Mouse (Mus musculus) spleen, embryonic (tissue): ENCODE results near the gene Capn5.

ENCODE experiments used
- CTCF ChIA-PET: fragments of 350-600 bp; sonication (Branson Sonifier 250); formaldehyde crosslinking; loops from one replicate; lab custom pipeline; 2022; lab: Charles Lee

Gene Capn5

GRCm38 (mm10) chr7:98177071-98177485, 996 bp downstream of the Capn5 start:
- CTCF ChIA-PET = interaction anchor here (0.7 to 1.7 kb wide), 3 partner anchors 11 to 70 kb away, joined by 4 to 8 read pairs (median 5); no protein-coding TSS in a partner anchor

DNA sequence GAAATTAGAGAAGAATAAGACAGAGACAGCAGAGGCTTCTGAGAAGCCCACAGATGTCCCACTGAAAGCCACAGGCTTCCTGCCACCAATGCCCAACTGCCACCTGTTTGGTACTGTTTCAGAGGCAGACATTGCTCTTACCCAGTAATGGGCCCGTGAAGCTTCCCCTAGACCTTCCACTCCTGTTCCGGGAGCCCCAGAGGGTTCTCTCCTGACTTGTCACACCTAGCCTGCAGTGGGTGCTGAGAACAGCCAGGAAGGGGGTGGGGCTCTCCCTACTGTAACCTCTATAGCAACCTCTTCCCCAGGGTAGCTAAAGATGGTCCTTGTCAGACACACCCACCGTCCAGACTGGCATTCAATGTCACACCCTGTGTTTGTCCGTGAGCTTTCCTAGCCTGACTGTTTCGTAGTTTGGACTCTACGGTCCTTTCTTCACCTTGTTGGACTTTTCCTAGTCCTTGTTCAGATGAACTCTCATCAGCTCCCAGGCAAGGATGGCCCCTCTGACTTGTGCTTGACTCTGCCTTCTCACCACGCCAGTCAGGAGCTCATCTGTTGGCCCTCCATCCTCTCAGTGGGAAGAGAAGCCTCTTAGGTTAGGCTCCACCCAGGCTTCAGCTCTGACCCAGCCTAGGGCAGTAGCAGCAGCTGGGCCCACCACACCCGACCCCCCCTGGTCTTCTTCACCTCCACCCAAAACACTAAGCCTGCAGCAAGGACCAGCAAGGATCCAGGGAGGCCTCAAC, 1.6 kb downstream of the Capn5 start:
- CTCF ChIA-PET = interaction anchor here (0.7 kb wide), 1 partner anchor 21 kb away, joined by 8 read pairs; no protein-coding TSS in a partner anchor

- CTCF ChIA-PET = no interaction called here
Observed at GRCm38 (mm10) chr7:98174883-98175755, 3.0 kb downstream of the Capn5 start.

- CTCF ChIA-PET = no interaction called here
Observed at GRCm38 (mm10) chr7:98173408-98173807, 4.7 kb downstream of the Capn5 start.

DNA sequence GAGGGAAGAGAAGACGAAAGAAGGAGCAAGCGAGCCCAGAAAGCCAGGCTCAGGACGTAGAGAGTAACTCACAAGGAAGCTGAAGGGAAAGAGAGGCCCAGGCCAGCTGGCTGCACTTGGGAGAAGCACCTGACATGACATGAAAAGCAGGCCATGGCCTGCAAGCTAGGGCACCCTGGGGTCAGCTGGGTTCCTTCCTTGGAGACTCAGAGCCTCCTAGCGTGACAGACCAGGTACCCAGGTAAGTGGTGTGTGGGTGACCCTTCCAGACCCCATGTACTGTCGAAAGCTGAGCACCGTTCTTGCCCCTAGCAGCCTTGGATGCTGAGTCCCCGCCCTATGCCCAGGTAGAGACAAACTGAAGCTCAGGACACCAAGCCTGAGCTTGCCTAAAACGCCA, 5.4 kb downstream of the Capn5 start:
- CTCF ChIA-PET = no interaction called here

DNA sequence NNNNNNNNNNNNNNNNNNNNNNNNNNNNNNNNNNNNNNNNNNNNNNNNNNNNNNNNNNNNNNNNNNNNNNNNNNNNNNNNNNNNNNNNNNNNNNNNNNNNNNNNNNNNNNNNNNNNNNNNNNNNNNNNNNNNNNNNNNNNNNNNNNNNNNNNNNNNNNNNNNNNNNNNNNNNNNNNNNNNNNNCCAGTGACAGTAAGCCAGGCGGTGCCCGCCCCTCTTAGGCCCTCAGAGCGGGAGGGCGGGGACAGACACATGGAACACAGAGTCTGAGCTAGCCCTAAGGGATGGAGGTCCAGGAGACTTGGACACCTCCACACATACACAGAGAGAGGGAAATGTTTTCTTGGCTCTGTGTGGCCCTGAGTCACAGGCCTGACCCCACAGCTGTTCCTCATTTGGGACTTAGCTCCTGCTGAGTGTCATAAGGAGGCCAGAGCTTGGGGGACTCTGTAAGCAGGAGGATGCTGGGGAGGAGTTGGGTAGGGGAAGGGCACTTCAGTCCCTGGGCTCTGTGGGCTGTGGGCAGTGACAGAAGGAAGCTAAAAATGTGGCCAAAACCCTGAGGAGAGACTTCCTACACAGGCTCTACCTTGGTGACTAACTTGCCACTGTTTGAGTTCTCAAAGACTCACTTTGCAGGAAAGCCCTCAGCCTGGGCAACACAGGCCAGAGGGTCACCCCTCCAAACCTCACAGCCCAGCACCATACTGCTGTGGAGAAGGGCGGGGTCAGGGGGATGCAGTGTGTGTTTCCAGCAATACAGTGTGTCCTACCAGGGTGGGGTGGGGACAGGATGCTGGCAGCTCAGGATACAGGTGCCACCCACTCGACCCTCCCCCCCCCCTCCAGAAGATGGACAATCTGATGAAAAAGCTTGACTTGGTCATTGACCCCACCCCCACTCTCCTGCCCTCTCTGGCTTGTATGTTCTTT, 6.7 kb downstream of the Capn5 start:
- CTCF ChIA-PET = interaction anchor here (0.9 kb wide), 1 partner anchor 9 kb away, joined by 7 read pairs; no protein-coding TSS in a partner anchor

DNA sequence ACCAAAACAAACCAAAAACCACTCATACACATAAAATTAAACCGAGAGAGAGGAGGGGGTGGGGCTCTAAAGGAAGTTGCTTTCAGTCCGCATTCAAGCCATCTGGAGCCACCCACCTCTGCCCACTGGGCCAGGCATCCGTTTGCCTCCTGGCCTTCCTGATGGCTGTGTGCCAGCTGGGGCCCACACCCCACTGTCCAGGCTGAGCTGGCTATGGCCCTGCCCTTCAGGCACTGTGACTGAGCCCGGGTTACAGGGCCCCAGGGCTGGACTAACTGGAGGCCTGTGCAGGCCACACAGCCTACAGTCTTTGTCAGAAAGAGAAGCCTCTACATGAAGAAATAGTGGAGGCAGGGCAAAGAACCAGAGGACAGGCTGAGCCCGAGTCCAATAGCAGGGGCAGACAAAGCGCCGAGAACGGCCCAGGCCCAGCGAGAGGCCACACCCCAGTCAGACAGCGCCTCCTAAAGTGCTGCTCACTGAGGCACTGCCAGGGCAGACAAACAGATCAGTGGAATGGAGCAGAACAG, 13.0 kb downstream of the Capn5 start:
- CTCF ChIA-PET = interaction anchor here (0.7 kb wide), 1 partner anchor 33 kb away, joined by 4 read pairs; no protein-coding TSS in a partner anchor

DNA sequence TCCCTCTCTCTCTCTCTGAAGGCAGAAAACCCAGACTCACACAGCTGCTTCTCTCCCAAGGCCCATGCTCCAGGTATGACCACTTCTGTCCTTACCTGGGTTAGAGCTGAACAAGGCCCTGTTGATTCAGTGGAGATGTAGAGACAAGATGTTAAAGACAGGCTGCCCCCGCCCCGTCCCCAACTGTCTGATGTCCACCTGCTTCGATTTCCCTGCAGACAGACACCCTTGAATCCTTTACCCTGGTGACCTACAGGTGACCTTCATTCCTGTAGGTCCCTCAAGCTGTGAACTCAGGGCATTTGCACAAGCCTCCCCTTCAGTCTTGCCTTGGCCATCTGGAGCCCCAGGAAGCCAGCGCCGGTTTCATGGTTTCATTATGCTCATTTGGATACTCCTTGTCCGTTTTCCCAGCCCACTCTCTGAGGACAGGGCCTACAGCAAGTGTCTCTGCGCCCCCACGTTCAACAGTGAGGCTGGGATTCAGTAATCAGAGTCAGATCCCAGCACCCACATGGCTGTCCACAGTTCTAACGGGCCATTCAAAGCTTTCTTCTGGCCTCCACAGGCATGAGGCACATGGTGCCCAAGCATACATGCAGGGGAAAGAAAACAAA, 13.6 kb downstream of the Capn5 start:
- CTCF ChIA-PET = interaction anchor here (0.7 kb wide), 1 partner anchor 33 kb away, joined by 4 read pairs; no protein-coding TSS in a partner anchor

DNA sequence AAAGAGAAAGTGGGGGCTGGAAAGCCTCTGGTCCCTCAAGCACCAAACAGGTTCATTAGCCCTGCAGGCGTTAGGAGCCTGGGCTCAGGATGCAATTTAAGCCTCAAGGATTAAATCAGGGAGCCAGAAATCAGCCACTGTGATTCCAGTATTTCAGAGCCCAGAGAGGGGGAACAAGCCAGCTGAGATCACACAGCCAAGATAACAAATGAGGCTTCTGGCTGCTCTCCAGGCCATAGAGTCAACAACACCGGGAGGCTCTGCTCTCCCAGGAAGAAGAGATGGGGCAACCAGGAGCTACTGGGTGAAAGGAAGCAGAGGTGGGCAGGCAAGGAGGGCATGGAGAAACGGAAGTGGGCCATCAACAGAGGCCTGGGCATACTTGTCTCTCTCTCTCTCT, 14.4 kb downstream of the Capn5 start:
- CTCF ChIA-PET = no interaction called here

GRCm38 (mm10) chr7:98162239-98162638, 15.8 kb downstream of the Capn5 start:
- CTCF ChIA-PET = interaction anchor here (0.6 kb wide), 1 partner anchor 9 kb away, joined by 7 read pairs; no protein-coding TSS in a partner anchor

DNA sequence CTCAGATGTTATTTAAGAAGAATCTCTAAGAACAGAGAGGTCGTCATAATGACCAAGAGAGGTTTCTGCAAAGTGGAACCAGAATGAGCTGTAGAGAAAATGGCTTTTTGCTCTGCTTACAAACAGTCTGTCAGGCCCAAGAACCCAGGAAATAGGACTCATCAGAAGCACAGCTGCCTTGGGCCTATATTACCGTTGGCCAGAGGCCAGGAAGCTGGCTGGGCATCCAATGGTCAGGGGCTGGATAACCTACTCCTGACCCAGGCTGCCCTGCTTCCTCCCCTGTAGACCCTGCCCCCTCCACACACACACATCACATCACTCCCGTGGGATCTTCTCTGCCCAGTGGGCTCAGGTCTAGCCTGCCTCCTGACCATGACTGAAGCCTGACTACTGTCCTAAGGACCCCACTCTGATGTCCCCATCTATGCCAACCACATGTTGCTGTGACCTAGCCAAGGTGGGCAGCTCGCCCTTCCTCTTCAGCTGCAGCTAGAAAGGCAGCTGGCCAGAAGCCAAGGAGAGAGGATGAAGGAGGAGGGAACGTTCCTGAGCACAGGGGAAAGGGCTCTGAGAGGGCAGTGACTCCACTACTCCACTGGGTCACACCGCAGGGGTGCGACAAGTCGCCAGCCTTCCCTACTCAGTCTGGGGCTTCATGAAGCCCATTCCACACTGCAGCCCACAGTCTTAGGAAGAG, 17.9 kb downstream of the Capn5 start:
- CTCF ChIA-PET = no interaction called here

GRCm38 (mm10) chr7:98158481-98158880, 19.6 kb downstream of the Capn5 start:
- CTCF ChIA-PET = no interaction called here

- CTCF ChIA-PET = no interaction called here
Observed at GRCm38 (mm10) chr7:98157636-98158332, 20.3 kb downstream of the Capn5 start.

- CTCF ChIA-PET = interaction anchor here (0.6 to 2.1 kb wide), 4 partner anchors 21 to 1836 kb away, joined by 3 to 9 read pairs (median 6); no protein-coding TSS in a partner anchor
Observed at GRCm38 (mm10) chr7:98156280-98156665, 21.8 kb downstream of the Capn5 start.

GRCm38 (mm10) chr7:98155546-98156279, 22.4 kb downstream of the Capn5 start:
- CTCF ChIA-PET = interaction anchor here (0.6 to 2.1 kb wide), 6 partner anchors 10 to 1837 kb away, joined by 3 to 9 read pairs (median 4); partner anchors contain the start of gene Omp

- CTCF ChIA-PET = no interaction called here
Observed at GRCm38 (mm10) chr7:98153892-98154291, 24.2 kb downstream of the Capn5 start.

- CTCF ChIA-PET = no interaction called here
Observed at GRCm38 (mm10) chr7:98153345-98153744, 24.7 kb downstream of the Capn5 start.

DNA sequence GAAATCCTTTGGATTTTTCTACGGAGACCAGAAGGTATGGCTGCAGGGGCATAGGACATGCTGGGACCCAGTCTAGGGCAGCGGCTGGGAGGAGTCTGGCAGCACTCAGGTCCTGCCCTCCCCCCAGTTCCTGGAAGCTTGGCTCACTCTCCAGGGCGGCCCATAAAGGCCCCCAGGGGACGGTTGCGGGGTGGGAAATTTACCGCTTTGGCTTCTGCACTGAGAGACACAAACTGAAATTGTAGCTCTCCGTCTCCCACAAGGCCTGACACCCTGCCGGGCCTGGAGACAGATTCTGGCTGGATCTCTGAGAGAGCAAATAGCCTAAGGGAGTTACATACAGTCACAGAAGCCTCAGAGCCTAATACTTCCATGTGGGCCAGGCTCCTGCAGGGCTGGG, 25.7 kb downstream of the Capn5 start:
- CTCF ChIA-PET = no interaction called here
